Mouse (Mus musculus): ENCODE results near the gene Tecr. TPM values are rescaled to one million over a fixed set of nuclear protein-coding genes. Genes with fewer than 3 reads are reported as not detected.

Tecr gene
- polyA plus RNA-seq, 1 experiment from 2014 or later, result 712 TPM

- H3K9ac ChIP-seq (replicated peaks), result no peak overlapping the region
- H3K27ac ChIP-seq (replicated peaks), result no peak overlapping the region
- H3K4me3 ChIP-seq, result no peak overlapping the region
- 69% methylated on average over 4 of the region's 4 CpGs for WGBS
- 0 out of 2 replicates have a peak, but pooled peaks cover 4% of the 10 kb centered on the region for H3K9me3 ChIP-seq
- ATAC-seq (replicated peaks), result no peak
- H3K4me2 ChIP-seq (replicated peaks), result no peak overlapping the region
- H3K27me3 ChIP-seq, result no peaks in the 10 kb centered on the region
- H3K4me1 ChIP-seq, result no peaks in the 10 kb centered on the region
- H3K36me3 ChIP-seq, result no peaks in the 10 kb centered on the region
Observed at GRCm38 (mm10) chr8:83638856-83639255, 31.1 kb upstream of the Tecr start.

GRCm38 (mm10) chr8:83632083-83632707 is 24.4 kb upstream of the Tecr start:
- no peaks in the 10 kb centered on the region for H3K36me3 ChIP-seq
- H3K9ac ChIP-seq (replicated peaks), result no peak overlapping the region
- ATAC-seq (replicated peaks), result no peak
- H3K9me3 ChIP-seq, result 0 out of 2 replicates have a peak, but pooled peaks cover 4% of the 10 kb centered on the region
- no peaks in the 10 kb centered on the region for H3K4me1 ChIP-seq
- 87% methylated on average over 7 of the region's 7 CpGs for WGBS
- no peaks in the 10 kb centered on the region for H3K27me3 ChIP-seq
- no peak overlapping the region for H3K4me3 ChIP-seq
- no peak overlapping the region for H3K27ac ChIP-seq (replicated peaks)
- no peak overlapping the region for H3K4me2 ChIP-seq (replicated peaks)

GRCm38 (mm10) chr8:83625676-83626299 is 18.0 kb upstream of the Tecr start:
- Histone ChIP-seq H3K4me1 (peaks cover 4% of the 10 kb centered on the region; the same call in 1 of the 2 replicates), H3K9ac (replicated peaks) (no peak overlapping the region), H3K27ac (replicated peaks) (no peak overlapping the region), H3K27me3 (no peaks in the 10 kb centered on the region), H3K4me2 (replicated peaks) (no peak overlapping the region), H3K9me3 (no peaks in the 10 kb centered on the region), H3K36me3 (no peaks in the 10 kb centered on the region), H3K4me3 (no peak overlapping the region)
- 88% methylated on average over 6 of the region's 6 CpGs for WGBS
- ATAC-seq (replicated peaks), result no peak

- no peaks in the 10 kb centered on the region for H3K9me3 ChIP-seq
- H3K36me3 ChIP-seq, result no peaks in the 10 kb centered on the region
- no peak overlapping the region for H3K27ac ChIP-seq (replicated peaks)
- no peak for ATAC-seq (replicated peaks)
- no peak overlapping the region for H3K4me2 ChIP-seq (replicated peaks)
- WGBS, result 56% methylated on average over 3 of the region's 3 CpGs
- no peaks in the 10 kb centered on the region for H3K27me3 ChIP-seq
- H3K9ac ChIP-seq (replicated peaks), result no peak overlapping the region
- H3K4me3 ChIP-seq, result no peak overlapping the region
- H3K4me1 ChIP-seq, result peaks cover 4% of the 10 kb centered on the region; the same call in 1 of the 2 replicates
Observed at GRCm38 (mm10) chr8:83624739-83625138, 17.0 kb upstream of the Tecr start.

- no peaks in the 10 kb centered on the region for H3K9me3 ChIP-seq
- H3K4me1 ChIP-seq, result peaks cover 4% of the 10 kb centered on the region; the same call in 1 of the 2 replicates
- H3K27me3 ChIP-seq, result no peaks in the 10 kb centered on the region
- no peak overlapping the region for H3K4me3 ChIP-seq
- no peak overlapping the region for H3K27ac ChIP-seq (replicated peaks)
- no peak overlapping the region for H3K4me2 ChIP-seq (replicated peaks)
- H3K9ac ChIP-seq (replicated peaks), result no peak overlapping the region
- H3K36me3 ChIP-seq, result no peaks in the 10 kb centered on the region
- ATAC-seq (replicated peaks), result no peak
- WGBS, result 91% methylated on average over 7 of the region's 7 CpGs
Observed at GRCm38 (mm10) chr8:83623549-83623948, 15.8 kb upstream of the Tecr start.

GRCm38 (mm10) chr8:83622389-83622989 is 14.7 kb upstream of the Tecr start:
- Histone ChIP-seq H3K9ac (replicated peaks) (peak overlapping the region; percentile 66), H3K9me3 (no peaks in the 10 kb centered on the region), H3K4me2 (replicated peaks) (peak overlapping the region; percentile 85), H3K4me1 (peaks cover 4% of the 10 kb centered on the region; the same call in 1 of the 2 replicates), H3K27ac (replicated peaks) (no peak overlapping the region), H3K27me3 (no peaks in the 10 kb centered on the region), H3K36me3 (no peaks in the 10 kb centered on the region), H3K4me3 (peak overlapping the region; percentile 48)
- WGBS, result 10% methylated on average over 23 of the region's 23 CpGs
- peak; percentile 97 for ATAC-seq (replicated peaks)

- WGBS, result 52% methylated on average over 15 of the region's 15 CpGs
- Histone ChIP-seq H3K9me3 (no peaks in the 10 kb centered on the region), H3K9ac (replicated peaks) (peak overlapping the region; percentile 66), H3K27ac (replicated peaks) (no peak overlapping the region), H3K27me3 (no peaks in the 10 kb centered on the region), H3K4me1 (peaks cover 4% of the 10 kb centered on the region; the same call in 1 of the 2 replicates), H3K4me3 (peak overlapping the region; percentile 48), H3K4me2 (replicated peaks) (peak overlapping the region; percentile 85), H3K36me3 (no peaks in the 10 kb centered on the region)
- peak; percentile 53 for ATAC-seq (replicated peaks)
Observed at GRCm38 (mm10) chr8:83621691-83622388, 14.1 kb upstream of the Tecr start.

- 88% methylated on average over 9 of the region's 9 CpGs for WGBS
- Histone ChIP-seq H3K27ac (replicated peaks) (no peak overlapping the region), H3K4me3 (no peak overlapping the region), H3K36me3 (no peaks in the 10 kb centered on the region), H3K27me3 (no peaks in the 10 kb centered on the region), H3K9ac (replicated peaks) (no peak overlapping the region), H3K9me3 (no peaks in the 10 kb centered on the region), H3K4me1 (peaks cover 4% of the 10 kb centered on the region; the same call in 1 of the 2 replicates), H3K4me2 (replicated peaks) (no peak overlapping the region)
- no peak for ATAC-seq (replicated peaks)
Observed at GRCm38 (mm10) chr8:83619568-83620285, 12.0 kb upstream of the Tecr start.

- H3K4me1 ChIP-seq, result peaks cover 4% of the 10 kb centered on the region; the same call in 1 of the 2 replicates
- no peak overlapping the region for H3K4me2 ChIP-seq (replicated peaks)
- H3K4me3 ChIP-seq, result no peak overlapping the region
- no peak for ATAC-seq (replicated peaks)
- H3K9ac ChIP-seq (replicated peaks), result no peak overlapping the region
- no peaks in the 10 kb centered on the region for H3K27me3 ChIP-seq
- no peak overlapping the region for H3K27ac ChIP-seq (replicated peaks)
- H3K36me3 ChIP-seq, result peaks cover 5% of the 10 kb centered on the region
- no peaks in the 10 kb centered on the region for H3K9me3 ChIP-seq
- 96% methylated on average over 2 of the region's 2 CpGs for WGBS
Observed at GRCm38 (mm10) chr8:83618566-83618965, 10.8 kb upstream of the Tecr start.

- 89% methylated on average over 2 of the region's 2 CpGs for WGBS
- ATAC-seq (replicated peaks), result no peak
- Histone ChIP-seq H3K27ac (replicated peaks) (no peak overlapping the region), H3K9me3 (no peaks in the 10 kb centered on the region), H3K4me2 (replicated peaks) (no peak overlapping the region), H3K36me3 (peaks cover 18% of the 10 kb centered on the region), H3K4me3 (no peak overlapping the region), H3K9ac (replicated peaks) (no peak overlapping the region), H3K4me1 (peaks cover 3% of the 10 kb centered on the region; the same call in 1 of the 2 replicates), H3K27me3 (no peaks in the 10 kb centered on the region)
Observed at GRCm38 (mm10) chr8:83617111-83617510, 9.3 kb upstream of the Tecr start.

GRCm38 (mm10) chr8:83616625-83617024 is 8.9 kb upstream of the Tecr start:
- no peak overlapping the region for H3K4me2 ChIP-seq (replicated peaks)
- no peak for ATAC-seq (replicated peaks)
- H3K27me3 ChIP-seq, result no peaks in the 10 kb centered on the region
- no peak overlapping the region for H3K27ac ChIP-seq (replicated peaks)
- H3K9ac ChIP-seq (replicated peaks), result no peak overlapping the region
- peaks cover 23% of the 10 kb centered on the region for H3K36me3 ChIP-seq
- H3K9me3 ChIP-seq, result no peaks in the 10 kb centered on the region
- H3K4me3 ChIP-seq, result no peak overlapping the region
- no peaks in the 10 kb centered on the region for H3K4me1 ChIP-seq

All from forebrain, embryonic 15.5 days (tissue).